Mouse (Mus musculus) CD4-positive, CD25-positive, alpha-beta regulatory T cell, adult 4 months (primary cell): ENCODE measurements at regions not wholly inside any gene's neighbourhood (a gene's known extent, or its start where the extent isn't known, plus 50 kb on each side); places are given as distances from the start of the nearest gene placed in this dataset.

Experiments used
- ATAC-seq: one replicate; pipeline ENCODE4 v1.8.0; 2017

- no peak for ATAC-seq
Observed at GRCm38 (mm10) chr7:117729067-117729466, 348.3 kb downstream of the Xylt1 start.
